Mouse (Mus musculus) CH12.LX (cell line): Measurements from ENCODE around the gene Il31.

Source experiments
- CHD2 ChIP-seq: IDR thresholded peaks from 2 replicates; pipeline ENCODE4 v1.6.1; 2011; ENCODE audit warnings: low read length, improper control_type of control experiment
- CTCF ChIP-seq, 2 experiments: IDR thresholded peaks in 1 of 2; conservative IDR thresholded peaks in 1 of 2; 2 replicates each; pipeline ENCODE4 v1.5.1; 2011 to 2012; ENCODE audit warnings: low read depth in 2 of 2, low read length in 2 of 2, improper control_type of control experiment in 1 of 2, inconsistent platforms in 1 of 2, mild to moderate bottlenecking in 1 of 2, moderate library complexity in 1 of 2
- EP300 ChIP-seq: IDR thresholded peaks from 2 replicates; pipeline ENCODE4 v1.6.1; 2011; ENCODE audit warnings: low read length, improper control_type of control experiment
- JUND ChIP-seq: conservative IDR thresholded peaks from 2 replicates; pipeline ENCODE4 v1.6.1; 2011; ENCODE audit warnings: low read depth, low read length, improper control_type of control experiment
- MAZ ChIP-seq: IDR thresholded peaks from 2 replicates; pipeline ENCODE4 v1.6.1; 2012; ENCODE audit warnings: low read depth, mild to moderate bottlenecking, inconsistent platforms, low read length, improper control_type of control experiment, moderate library complexity
- MXI1 ChIP-seq: IDR thresholded peaks from 2 replicates; pipeline ENCODE4 v1.6.1; 2011; ENCODE audit warnings: mild to moderate bottlenecking, low read depth, low read length, improper control_type of control experiment
- POLR2A ChIP-seq: IDR thresholded peaks from 2 replicates; pipeline ENCODE4 v1.6.1; 2011; ENCODE audit warnings: low read depth, mild to moderate bottlenecking, improper control_type of control experiment, low read length
- POLR2AphosphoS2 ChIP-seq: IDR thresholded peaks from 2 replicates; pipeline ENCODE4 v1.6.1; 2011; ENCODE audit warnings: low read depth, low read length, improper control_type of control experiment
- UBTF ChIP-seq: IDR thresholded peaks from 2 replicates; pipeline ENCODE4 v1.6.1; 2012; ENCODE audit warnings: low read depth, mild to moderate bottlenecking, inconsistent platforms, low read length, improper control_type of control experiment, moderate library complexity
- ZNF384 ChIP-seq: IDR thresholded peaks from 2 replicates; pipeline ENCODE4 v1.6.1; 2012; ENCODE audit warnings: low read depth, low read length, improper control_type of control experiment, inconsistent platforms

- TF ChIP-seq POLR2A (no peak), CTCF (conservative IDR thresholded peaks at IDR 0.05 in 1 of 2, IDR thresholded peaks at IDR 0.05 in 1 of 2; ENCODE audit: low read depth in 2 of 2, low read length in 2 of 2) (no peak), EP300 (no peak), CHD2 (no peak), MXI1 (no peak), UBTF (no peak), POLR2AphosphoS2 (no peak), ZNF384 (no peak), JUND (no peak), MAZ (no peak)
These were observed 24.7 kb downstream of the Il31 start for GRCm38 (mm10) chr5:123464638-123465037.
